Mouse (Mus musculus) olfactory bulb, adult 2 months (tissue): Measurements from ENCODE around the gene Rtn2.

ENCODE experiments used
- CTCF ChIP-seq: fragments of 200-500 bp; IDR thresholded peaks from 2 replicates; pipeline ENCODE4 v1.5.1; 2012; ENCODE audit warnings: low read depth, mild to moderate bottlenecking, low read length, moderate library complexity; ENCODE audit not compliant: insufficient read depth
- POLR2A ChIP-seq: fragments of 200-500 bp; IDR thresholded peaks from 2 replicates; pipeline ENCODE4 v1.6.1; 2012; ENCODE audit warnings: mild to moderate bottlenecking, low read depth, low read length, moderate library complexity; ENCODE audit not compliant: insufficient read depth

DNA sequence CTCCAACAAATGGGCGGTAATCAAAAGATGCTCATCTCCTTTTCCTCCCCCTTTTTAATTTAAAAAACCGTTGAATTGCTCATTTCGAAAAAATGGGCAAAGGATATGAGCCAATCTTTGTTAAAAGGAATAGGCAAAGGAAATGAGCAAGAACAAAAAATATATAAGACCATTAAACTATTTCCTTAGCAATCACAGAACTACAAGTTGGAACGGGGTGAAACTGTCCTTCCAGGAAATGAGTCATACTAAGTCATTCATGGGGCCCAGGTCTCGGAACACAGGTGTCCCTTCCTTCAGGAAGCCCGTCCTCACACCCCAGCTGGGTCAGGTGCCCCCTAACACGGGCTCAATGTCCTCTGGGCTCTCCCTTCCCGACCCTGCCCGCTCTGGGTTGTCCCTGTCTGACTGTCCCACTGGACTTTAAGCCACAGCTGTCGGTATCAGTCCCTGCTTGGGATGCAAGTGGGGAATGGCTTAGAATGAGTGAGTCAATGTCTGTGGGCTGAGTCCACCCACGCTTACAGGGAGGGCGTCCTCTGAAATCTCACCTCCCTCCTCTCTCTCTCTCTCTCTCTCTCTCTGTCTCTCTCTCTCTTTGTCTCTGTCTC is 61.9 kb downstream of the Rtn2 start, which contains the start of gene Ercc1:
- TF ChIP-seq CTCF (no peak), POLR2A (no peak)
